9 mouse cellular contexts compared by ENCODE assay signal in genomic region chr15:99024668-99025314, GRCm38 (mm10). TPM values are rescaled to one million over a fixed set of nuclear protein-coding genes. Genes with fewer than 3 reads are reported as not detected.
DNase-seq lines count a peak whose midpoint lies in the region; ATAC-seq lines count a peak whose summit lies in the region.
"Had no signal": no experiment of that assay in that cellular context is flagged by ENCODE, and none has a peak within 500 bp of the region (broad histone marks: within the 10 kb centered on the region; RNA-seq: fewer than 3 reads in every experiment).

No protein-coding gene starts in this region.

- no peaks in the 10 kb centered on the region for H3K36me3 ChIP-seq in hindbrain, embryonic 14.5 days (replicated peaks; ENCODE audit: control insufficient read depth, insufficient read depth)
- H3K36me3 ChIP-seq in hindbrain, embryonic 12.5 days, result no peaks in the 10 kb centered on the region
- no peaks in the 10 kb centered on the region for H3K36me3 ChIP-seq in neural tube, embryonic 11.5 days (ENCODE audit: control insufficient read depth, insufficient read depth, low read length)
- H3K36me3 ChIP-seq: neural tube, embryonic 13.5 days had no signal

- ATAC-seq in hindbrain, embryonic 14.5 days (ENCODE audit: low FRiP score), result no peak
- ATAC-seq in hindbrain, embryonic 12.5 days (ENCODE audit: low FRiP score), result no peak
- no peak for ATAC-seq in neural tube, embryonic 11.5 days (ENCODE audit: insufficient read depth, low FRiP score, low TSS enrichment)

- H3K27me3 ChIP-seq in hindbrain, embryonic 14.5 days (ENCODE audit: control insufficient read depth, insufficient read depth, low read length), result peaks cover 8% of the 10 kb centered on the region; the same call in 1 of the 2 replicates
- H3K27me3 ChIP-seq in hindbrain, embryonic 12.5 days, result peaks cover 8% of the 10 kb centered on the region; the same call in 1 of the 2 replicates
- no peaks in the 10 kb centered on the region for H3K27me3 ChIP-seq in neural tube, embryonic 11.5 days (ENCODE audit: control insufficient read depth, insufficient read depth, low read length)

- H3K27ac ChIP-seq in hindbrain, embryonic 14.5 days, result no peak overlapping the region
- H3K27ac ChIP-seq in hindbrain, embryonic 12.5 days, result no peak overlapping the region
- no peak overlapping the region for H3K27ac ChIP-seq in neural tube, embryonic 11.5 days (ENCODE audit: low read depth, low read length)
- H3K27ac ChIP-seq: neural tube, embryonic 13.5 days had no signal

- no peak overlapping the region for H3K4me2 ChIP-seq in hindbrain, embryonic 14.5 days (replicated peaks)
- no peak overlapping the region for H3K4me2 ChIP-seq in hindbrain, embryonic 12.5 days (replicated peaks)
- H3K4me2 ChIP-seq in neural tube, embryonic 11.5 days (ENCODE audit: low read depth), result no peak overlapping the region
- H3K4me2 ChIP-seq: neural tube, embryonic 13.5 days had no signal

- no peak overlapping the region for H3K4me3 ChIP-seq in hindbrain, embryonic 14.5 days (replicated peaks; ENCODE audit: low read length)
- H3K4me3 ChIP-seq in hindbrain, embryonic 12.5 days, result no peak overlapping the region
- no peak overlapping the region for H3K4me3 ChIP-seq in neural tube, embryonic 11.5 days (ENCODE audit: low read depth, low read length)
- H3K4me3 ChIP-seq: neural tube, embryonic 13.5 days had no signal

- intact Hi-C loops in heart, postnatal 36 days (cut with DNase I), result no loop called here
- intact Hi-C loops in left cerebral cortex, postnatal 36 days (cut with DNase I), result no loop called here

- H3K9ac ChIP-seq in hindbrain, embryonic 14.5 days, result no peak overlapping the region
- H3K9ac ChIP-seq in hindbrain, embryonic 12.5 days, result no peak overlapping the region
- H3K9ac ChIP-seq in neural tube, embryonic 11.5 days (ENCODE audit: low read length), result no peak overlapping the region
- H3K9ac ChIP-seq: neural tube, embryonic 13.5 days had no signal

- H3K4me1 ChIP-seq in hindbrain, embryonic 14.5 days (replicated peaks; ENCODE audit: control insufficient read depth, insufficient read depth, low read length), result peaks cover 6% of the 10 kb centered on the region; the same call in 1 of the 2 replicates
- H3K4me1 ChIP-seq in hindbrain, embryonic 12.5 days, result peaks cover 9% of the 10 kb centered on the region
- peaks cover 8% of the 10 kb centered on the region for H3K4me1 ChIP-seq in neural tube, embryonic 11.5 days (ENCODE audit: control insufficient read depth, insufficient read depth, low read length)

- H3K9me3 ChIP-seq in hindbrain, embryonic 14.5 days (ENCODE audit: control insufficient read depth, low read length), result no peaks in the 10 kb centered on the region
- peaks cover 5% of the 10 kb centered on the region for H3K9me3 ChIP-seq in hindbrain, embryonic 12.5 days (replicated peaks)
- no peaks in the 10 kb centered on the region; the same call in 1 of the 2 replicates for H3K9me3 ChIP-seq in neural tube, embryonic 11.5 days (ENCODE audit: control insufficient read depth, low read length)
- H3K9me3 ChIP-seq: neural tube, embryonic 13.5 days had no signal

- peak; percentile 93 for DNase-seq in hindbrain, embryonic 14.5 days (ENCODE audit: low spot score)
- peak; percentile 69 for DNase-seq in T-cell, adult 2 months (ENCODE audit: low spot score)
- peak; percentile 80 to 88 for DNase-seq in cerebellum, postnatal 25 days
- DNase-seq in heart, postnatal 36 days, result peak; percentile 82 to 88
- DNase-seq in left cerebral cortex, postnatal 36 days (ENCODE audit: low spot score in 2 of 2), result peak; percentile 55 to 67
- peak; percentile 82 for DNase-seq in neural tube, embryonic 11.5 days (ENCODE audit: low spot score)
- DNase-seq in thymus, postnatal 14 days, result peak; percentile 82

- 25% methylated on average over 7 of the region's 8 CpGs for WGBS in hindbrain, embryonic 14.5 days
- WGBS in hindbrain, embryonic 12.5 days, result 26% methylated on average over 7 of the region's 8 CpGs
- 23% methylated on average over 7 of the region's 8 CpGs for WGBS in neural tube, embryonic 11.5 days

RNA-seq across cellular contexts. Expression of gene Tuba1c, which starts 4.9 kb away (rescaled TPM):
- 21.7 and 24.2 TPM in 2 replicates for polyA plus RNA-seq in hindbrain, embryonic 14.5 days (2014; fragmentation: Nextera tagmentation; extraction: Ambion mirVana)
- 59.6 and 72.4 TPM in 2 replicates for polyA plus RNA-seq in hindbrain, embryonic 12.5 days (2016; fragmentation: Nextera tagmentation; extraction: Ambion mirVana)
- total RNA-seq in heart, postnatal 36 days (2021), result 10 to 100 TPM; 29.7 to 33.9 TPM
- 10 to 100 TPM; 60.3 to 78.5 TPM for total RNA-seq in left cerebral cortex, postnatal 36 days (2021)
- polyA plus RNA-seq in neural tube, embryonic 11.5 days (2014; fragmentation: Nextera tagmentation; extraction: Ambion mirVana), result 109 and 112 TPM in 2 replicates

RNA-seq across cellular contexts. Expression of gene Prph, which starts 30.2 kb away (rescaled TPM):
- polyA plus RNA-seq in hindbrain, embryonic 14.5 days (2014; fragmentation: Nextera tagmentation; extraction: Ambion mirVana), result 77.9 and 79.5 TPM in 2 replicates
- 23.3 and 35.6 TPM in 2 replicates for polyA plus RNA-seq in hindbrain, embryonic 12.5 days (2016; fragmentation: Nextera tagmentation; extraction: Ambion mirVana)
- under 1 TPM; 0.14 to 0.94 TPM for total RNA-seq in heart, postnatal 36 days (2021)
- total RNA-seq in left cerebral cortex, postnatal 36 days (2021), result 1 to 10 TPM in 1 of 2 experiments, under 1 TPM in 1; 0.97 to 1.8 TPM
- 38.7 and 54.0 TPM in 2 replicates for polyA plus RNA-seq in neural tube, embryonic 11.5 days (2014; fragmentation: Nextera tagmentation; extraction: Ambion mirVana)

RNA-seq across cellular contexts. Expression of gene Troap, which starts 49.6 kb away (rescaled TPM):
- 3.7 and 4.0 TPM in 2 replicates for polyA plus RNA-seq in hindbrain, embryonic 14.5 days (2014; fragmentation: Nextera tagmentation; extraction: Ambion mirVana)
- 24.1 and 29.2 TPM in 2 replicates for polyA plus RNA-seq in hindbrain, embryonic 12.5 days (2016; fragmentation: Nextera tagmentation; extraction: Ambion mirVana)
- total RNA-seq in heart, postnatal 36 days (2021), result under 1 TPM; 0.33 to 0.49 TPM
- under 1 TPM in 1 of 2 experiments, not detected in 1; 0.32 TPM for total RNA-seq in left cerebral cortex, postnatal 36 days (2021)
- 23.3 and 25.9 TPM in 2 replicates for polyA plus RNA-seq in neural tube, embryonic 11.5 days (2014; fragmentation: Nextera tagmentation; extraction: Ambion mirVana)
